Mouse (Mus musculus) heart, postnatal 4 days (tissue): Measurements from ENCODE around the gene Olfr689. TPM values are rescaled to one million over a fixed set of nuclear protein-coding genes. Genes with fewer than 3 reads are reported as not detected.
"Not testable (repeated sequence)": the region's sequence is repeated elsewhere in the genome, so short reads cannot be mapped to it uniquely, and the experiment has no call there.

ENCODE experiments used
- DNase-seq: peaks from one replicate; pipeline ENCODE4 v3.0.0; 2021
- total RNA-seq, 2 experiments: library from RNA; stranded (reverse); gene quantifications; 2 replicates each; pipeline ENCODE4 v1.2.3; 2021

The Olfr689 gene
- not detected for total RNA-seq

- no peak for DNase-seq
Observed at GRCm38 (mm10) chr7:105310865-105311264, at the start of gene Olfr689. TSS of gene Olfr689 (plus strand) at chr7:105311165.

- DNase-seq = no peak
Observed at GRCm38 (mm10) chr7:105272426-105272825, 38.5 kb upstream of the Olfr689 start.

GRCm38 (mm10) chr7:105287795-105288194 lies 23.2 kb upstream of the Olfr689 start, which contains the start of gene Olfr688:
TSS of gene Olfr688 (plus strand) at chr7:105288095.
- no peak for DNase-seq

- no peak for DNase-seq
Observed at GRCm38 (mm10) chr7:105290051-105290450, 20.9 kb upstream of the Olfr689 start.

- DNase-seq = no peak
Observed at GRCm38 (mm10) chr7:105325302-105325701, 14.3 kb downstream of the Olfr689 start.

GRCm38 (mm10) chr7:105334004-105334403 lies 23.0 kb downstream of the Olfr689 start, which contains the start of gene Olfr690:
TSS of gene Olfr690 (minus strand) at chr7:105334104.
- no peak for DNase-seq

GRCm38 (mm10) chr7:105342170-105342569 lies 31.2 kb downstream of the Olfr689 start, which contains the start of gene Olfr691:
TSS of gene Olfr691 (minus strand) at chr7:105342270.
- DNase-seq = no peak

- DNase-seq = no peak
Observed at GRCm38 (mm10) chr7:105342752-105343151, 31.8 kb downstream of the Olfr689 start.

GRCm38 (mm10) chr7:105356064-105356463 lies 45.1 kb downstream of the Olfr689 start:
- not testable (repeated sequence) for DNase-seq

- not testable (repeated sequence) for DNase-seq
Observed at GRCm38 (mm10) chr7:105356487-105356886, 45.5 kb downstream of the Olfr689 start.

GRCm38 (mm10) chr7:105361713-105362112 lies 50.7 kb downstream of the Olfr689 start:
- no peak for DNase-seq

GRCm38 (mm10) chr7:105367268-105367667 lies 56.3 kb downstream of the Olfr689 start:
- DNase-seq = no peak

GRCm38 (mm10) chr7:105367930-105368329 lies 57.0 kb downstream of the Olfr689 start, which contains the start of gene Olfr692:
TSS of gene Olfr692 (plus strand) at chr7:105368230.
- no peak for DNase-seq

GRCm38 (mm10) chr7:105368521-105368920 lies 57.6 kb downstream of the Olfr689 start:
- no peak for DNase-seq

Other genes with a start within 250 kb of the Olfr689 start
- gene Olfr678, start 246.7 kb upstream of the Olfr689 start, total RNA-seq = not detected
- not detected for gene Olfr679, start 230.0 kb upstream of the Olfr689 start, total RNA-seq
- not detected for gene Olfr680-ps1, start 218.3 kb upstream of the Olfr689 start, total RNA-seq
- not detected for gene Olfr681, start 194.3 kb upstream of the Olfr689 start, total RNA-seq
- not detected for gene Olfr683, start 164.2 kb upstream of the Olfr689 start, total RNA-seq
- gene Olfr684, start 147.5 kb upstream of the Olfr689 start, total RNA-seq = not detected
- gene Olfr685, start 125.2 kb upstream of the Olfr689 start, total RNA-seq = not detected
- gene Olfr686, start 103.7 kb upstream of the Olfr689 start, total RNA-seq = not detected
- gene Olfr688, start 23.1 kb upstream of the Olfr689 start, total RNA-seq = not detected
- gene Olfr690, start 22.9 kb downstream of the Olfr689 start, total RNA-seq = not detected
- under 1 TPM; 0.12 to 0.27 TPM for gene Olfr691, start 31.1 kb downstream of the Olfr689 start, total RNA-seq
- not detected for gene Olfr692, start 57.1 kb downstream of the Olfr689 start, total RNA-seq
- not detected for gene Gm5901, start 63.9 kb downstream of the Olfr689 start, total RNA-seq
- 10 to 100 TPM; 31.1 to 33.8 TPM for gene Fam160a2, start 88.9 kb downstream of the Olfr689 start, total RNA-seq
- gene Cnga4, start 93.4 kb downstream of the Olfr689 start, total RNA-seq = not detected
- not detected for gene Cckbr, start 114.6 kb downstream of the Olfr689 start, total RNA-seq
- gene Cavin3, start 171.1 kb downstream of the Olfr689 start, total RNA-seq = 10 to 100 TPM; 43.3 to 44.3 TPM
- 100 to 1,000 TPM; 101 to 103 TPM for gene Smpd1, start 243.2 kb downstream of the Olfr689 start, total RNA-seq